Mouse (Mus musculus) lung, postnatal 0 days (tissue): ENCODE results near the gene Mrpl23. TPM values are rescaled to one million over a fixed set of nuclear protein-coding genes. Genes with fewer than 3 reads are reported as not detected.

Experiments used
- ATAC-seq: fragments of 200-750 bp; cut with Nextera tagmentation; 2 replicates; pipeline ENCODE4 v1.8.0; 2017; ENCODE audit warnings: moderate library complexity
- DNase-seq: peaks from one replicate; pipeline ENCODE4 v3.0.0-alpha.2; 2016; ENCODE audit warnings: low spot score
- H3K27ac ChIP-seq: fragments of 300-500 bp; sonication (generic); 2 replicates; pipeline ENCODE4 v1.5.1; 2014; ENCODE audit warnings: antibody characterized with exemption, mild to moderate bottlenecking, low read length, mixed read lengths
- H3K27me3 ChIP-seq: fragments of 300-500 bp; sonication (generic); replicated peaks from 2 replicates; pipeline ENCODE4 v1.6.1; 2014; ENCODE audit warnings: low read length, mixed read lengths; ENCODE audit not compliant: insufficient read depth
- H3K36me3 ChIP-seq: fragments of 300-500 bp; sonication (generic); 2 replicates; pipeline ENCODE4 v1.6.1; 2014; ENCODE audit warnings: low read length, mixed read lengths; ENCODE audit not compliant: insufficient read depth
- H3K4me1 ChIP-seq: fragments of 300-500 bp; sonication (generic); 2 replicates; pipeline ENCODE4 v1.6.1; 2014; ENCODE audit warnings: antibody characterized with exemption, low read depth, low read length, mixed read lengths; ENCODE audit not compliant: insufficient read depth
- H3K4me2 ChIP-seq: fragments of 300-500 bp; sonication (generic); replicated peaks from 2 replicates; pipeline ENCODE4 v1.6.1; 2014; ENCODE audit warnings: low read depth, mild to moderate bottlenecking, low read length, moderate library complexity, mixed read lengths
- H3K4me3 ChIP-seq: fragments of 300-500 bp; sonication (generic); 2 replicates; pipeline ENCODE4 v1.5.1; 2014; ENCODE audit warnings: low read depth, low read length
- H3K9ac ChIP-seq: fragments of 300-500 bp; sonication (generic); replicated peaks from 2 replicates; pipeline ENCODE4 v1.6.1; 2014; ENCODE audit warnings: low read depth, mild to moderate bottlenecking
- H3K9me3 ChIP-seq: fragments of 300-500 bp; sonication (generic); 2 replicates; pipeline ENCODE4 v1.6.1; 2016; ENCODE audit warnings: low read length, mixed read lengths
- CTCF ChIP-seq: IDR thresholded peaks from 2 replicates; pipeline ENCODE4 v1.5.1; 2016; ENCODE audit warnings: antibody characterized with exemption, mild to moderate bottlenecking
- EP300 ChIP-seq: IDR thresholded peaks from 2 replicates; pipeline ENCODE4 v1.6.1; 2016; ENCODE audit warnings: antibody characterized with exemption, mild to moderate bottlenecking, control low read depth
- WGBS: fragments of 180-500 bp; shearing (Covaris S2); extraction: QIAGEN DNeasy Blood & Tissue Kit; methylation state at CpG from one replicate; pipeline ENCODE4 v1.1.7; 2014; 5-methylcytosine and 5-hydroxymethylcytosine counted together
- microRNA counts: library from miRNA; unstranded; fragments of <30 nt; microRNA quantifications from one replicate; lab custom pipeline; 2015
- microRNA-seq: library from miRNA; unstranded; fragments of <30 nt; microRNA quantifications from one replicate; pipeline ENCODE4, GENCODE M21; 2016
- polyA plus RNA-seq: library from polyadenylated mRNA; unstranded; fragments of >200 nt; fragmentation: Nextera tagmentation; extraction: Ambion mirVana; gene quantifications from 2 replicates; pipeline ENCODE4 v1.2.1, GENCODE M21; 2015

Mrpl23 gene
- polyA plus RNA-seq, 1 experiment from 2014 or later: 15.7 TPM

- no peak overlapping the region for H3K4me3 ChIP-seq
- no peaks in the 10 kb centered on the region for H3K27me3 ChIP-seq
- H3K9me3 ChIP-seq: no peaks in the 10 kb centered on the region
- 0 out of 2 replicates have a peak, but pooled peaks cover 3% of the 10 kb centered on the region for H3K4me1 ChIP-seq
- H3K9ac ChIP-seq: no peak overlapping the region
- H3K4me2 ChIP-seq: no peak overlapping the region
- TF ChIP-seq CTCF: no peak
- TF ChIP-seq EP300: no peak
- DNase-seq: no peak
- no peak for ATAC-seq
- no peak overlapping the region for H3K27ac ChIP-seq
- WGBS: 68% methylated on average over 3 of the region's 3 CpGs
- no peaks in the 10 kb centered on the region for H3K36me3 ChIP-seq
These were observed 53.4 kb downstream of the Mrpl23 start for GRCm38 (mm10) chr7:142585890-142586289.

GRCm38 (mm10) chr7:142588282-142588941, 55.9 kb downstream of the Mrpl23 start:
- no peak overlapping the region for H3K4me3 ChIP-seq
- WGBS: 46% methylated on average over 9 of the region's 9 CpGs
- ATAC-seq (no peak), DNase-seq (no peak)
- H3K36me3 ChIP-seq: no peaks in the 10 kb centered on the region
- no peak overlapping the region for H3K4me2 ChIP-seq
- TF ChIP-seq EP300 (no peak), CTCF (no peak)
- H3K9me3 ChIP-seq: no peaks in the 10 kb centered on the region
- H3K4me1 ChIP-seq: 0 out of 2 replicates have a peak, but pooled peaks cover 3% of the 10 kb centered on the region
- H3K27me3 ChIP-seq: no peaks in the 10 kb centered on the region
- H3K27ac ChIP-seq: no peak overlapping the region
- H3K9ac ChIP-seq: no peak overlapping the region

MicroRNA genes within 50 kb of the gene (microRNA counts, 519-probe panel; counts per million panel counts)
- microRNA mmu-miR-675-3p (lab: Ali Mortazavi, UCI) (3,065 counts per million, percentile 14 among the panel's probes with 10 or more counts), microRNA mmu-miR-675-5p (lab: Ali Mortazavi, UCI) (not detected)

Small RNAs within 50 kb of the gene (microRNA-seq; reads per million reads assigned to microRNA genes)
- 26.9 reads per million, percentile 33 among the genes with 10 or more reads in this experiment for gene Mir675

Other genes starting within 250 kb of the Mrpl23 start
- not detected in 2 replicates for gene Krtap5-1, start 235.6 kb upstream of the Mrpl23 start, polyA plus RNA-seq
- not detected in 2 replicates for gene Krtap5-4, start 229.1 kb upstream of the Mrpl23 start, polyA plus RNA-seq
- gene Ifitm10, start 158.9 kb upstream of the Mrpl23 start, polyA plus RNA-seq: 15.0 and 15.5 TPM in 2 replicates
- gene Gm49369, start 150.0 kb upstream of the Mrpl23 start, polyA plus RNA-seq: 0.80 TPM in 1 of 2 replicates, not detected in the other
- gene Ctsd, start 144.6 kb upstream of the Mrpl23 start, polyA plus RNA-seq: 469 and 481 TPM in 2 replicates
- gene Syt8, start 97.8 kb upstream of the Mrpl23 start, polyA plus RNA-seq: 0.47 and 1.1 TPM in 2 replicates
- 1.9 and 2.1 TPM in 2 replicates for gene Tnni2, start 90.9 kb upstream of the Mrpl23 start, polyA plus RNA-seq
- 90.8 and 92.3 TPM in 2 replicates for gene Lsp1, start 71.9 kb upstream of the Mrpl23 start, polyA plus RNA-seq
- 1.5 and 2.2 TPM in 2 replicates for gene Tnnt3, start 33.9 kb upstream of the Mrpl23 start, polyA plus RNA-seq
- gene Igf2, start 134.1 kb downstream of the Mrpl23 start, polyA plus RNA-seq: 131 and 135 TPM in 2 replicates
- not detected in 2 replicates for gene Gm49394, start 137.3 kb downstream of the Mrpl23 start, polyA plus RNA-seq
- not detected in 2 replicates for gene Ins2, start 210.7 kb downstream of the Mrpl23 start, polyA plus RNA-seq